31 mouse cellular contexts compared by ENCODE assay signal in the genomic region with DNA sequence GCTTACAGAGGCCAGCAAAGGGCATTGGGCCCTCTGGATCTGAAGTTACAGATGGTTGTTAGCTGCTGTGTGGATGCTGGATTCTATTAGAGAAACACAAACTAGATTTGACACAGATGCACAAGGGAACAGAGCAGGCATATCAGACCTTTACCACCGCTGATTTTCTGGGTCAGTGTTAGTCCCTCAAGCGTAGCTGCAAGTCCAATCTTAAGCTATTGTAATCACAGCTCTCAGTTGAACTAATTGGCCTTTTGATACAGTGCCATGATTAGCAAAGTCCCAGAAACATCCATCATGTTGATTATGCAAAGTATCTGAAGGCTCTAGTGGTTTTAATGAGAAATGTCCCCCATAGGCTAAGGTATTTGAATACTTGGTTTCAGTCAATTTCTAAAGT. TPM values are rescaled to one million over a fixed set of nuclear protein-coding genes. Genes with fewer than 3 reads are reported as not detected.
DNase-seq lines count a peak whose midpoint lies in the region; ATAC-seq and TF ChIP-seq lines count a peak whose summit lies in the region.
"Had no signal": no experiment of that assay in that cellular context is flagged by ENCODE, and none has a peak within 500 bp of the region (broad histone marks: within the 10 kb centered on the region; RNA-seq: fewer than 3 reads in every experiment).

No protein-coding gene starts in this region.

- no peak overlapping the region for H3K9ac ChIP-seq in hindbrain, embryonic 16.5 days (ENCODE audit: low read depth, low read length)
- no peak overlapping the region for H3K9ac ChIP-seq in hindbrain, embryonic 14.5 days
- no peak overlapping the region for H3K9ac ChIP-seq in midbrain, postnatal 0 days (replicated peaks; ENCODE audit: low read length, poor library complexity, severe bottlenecking)
- H3K9ac ChIP-seq: embryonic facial prominence, embryonic 13.5 days; forebrain, postnatal 0 days; hindbrain, embryonic 15.5 days; intestine, embryonic 15.5 days; liver, embryonic 14.5 days; neural tube, embryonic 12.5 days had no signal

- no peak overlapping the region for H3K27ac ChIP-seq in hindbrain, embryonic 16.5 days (ENCODE audit: low read depth, low read length)
- H3K27ac ChIP-seq in hindbrain, embryonic 14.5 days, result no peak overlapping the region
- no peak overlapping the region for H3K27ac ChIP-seq in midbrain, postnatal 0 days (ENCODE audit: low read depth, low read length)
- H3K27ac ChIP-seq: embryonic facial prominence, embryonic 13.5 days; hindbrain, embryonic 15.5 days; intestine, embryonic 15.5 days; liver, embryonic 14.5 days; macrophage; neural tube, embryonic 12.5 days had no signal

- H3K4me1 ChIP-seq in hindbrain, embryonic 16.5 days (ENCODE audit: control insufficient read depth, insufficient read depth, low read depth, low read length), result no peaks in the 10 kb centered on the region
- no peaks in the 10 kb centered on the region for H3K4me1 ChIP-seq in hindbrain, embryonic 14.5 days (replicated peaks; ENCODE audit: control insufficient read depth, insufficient read depth, low read length)
- H3K4me1 ChIP-seq in midbrain, postnatal 0 days (ENCODE audit: insufficient read depth, low read length), result no peaks in the 10 kb centered on the region
- H3K4me1 ChIP-seq: embryonic facial prominence, embryonic 13.5 days; hindbrain, embryonic 15.5 days; intestine, embryonic 15.5 days; neural tube, embryonic 12.5 days had no signal

- ATAC-seq in hindbrain, embryonic 16.5 days, result peak; percentile 37; the same call in 1 of the 2 replicates
- ATAC-seq in hindbrain, embryonic 14.5 days (ENCODE audit: low FRiP score), result no peak
- no peak for ATAC-seq in midbrain, postnatal 0 days (ENCODE audit: low FRiP score)
- ATAC-seq: activated CD4-positive, CD25-positive, alpha-beta regulatory T cell, adult 4 months; forebrain, postnatal 0 days; intestine, embryonic 15.5 days had no signal

- TF ChIP-seq POLR2A in brain, embryonic 14.5 days (IDR thresholded peaks at IDR 0.05; ENCODE audit: borderline replicate concordance, extremely low read depth, insufficient read depth, insufficient read length, poor library complexity, severe bottlenecking), result no peak

- no peak overlapping the region for H3K4me3 ChIP-seq in hindbrain, embryonic 16.5 days (ENCODE audit: low read length)
- no peak overlapping the region for H3K4me3 ChIP-seq in hindbrain, embryonic 14.5 days (replicated peaks; ENCODE audit: low read length)
- H3K4me3 ChIP-seq in midbrain, postnatal 0 days (ENCODE audit: low read depth, low read length), result no peak overlapping the region
- H3K4me3 ChIP-seq: embryonic facial prominence, embryonic 13.5 days; erythroblast, embryonic 14.5 days; hindbrain, embryonic 15.5 days; intestine, embryonic 15.5 days; neural tube, embryonic 12.5 days had no signal

- WGBS in hindbrain, embryonic 16.5 days, result 31% methylated on average over 2 of the region's 2 CpGs
- WGBS in hindbrain, embryonic 14.5 days, result 50% methylated on average over 2 of the region's 2 CpGs
- 43% methylated on average over 2 of the region's 2 CpGs for WGBS in midbrain, postnatal 0 days

- no peaks in the 10 kb centered on the region for H3K27me3 ChIP-seq in hindbrain, embryonic 16.5 days (replicated peaks; ENCODE audit: control insufficient read depth, insufficient read depth, low read length)
- H3K27me3 ChIP-seq in hindbrain, embryonic 14.5 days (ENCODE audit: control insufficient read depth, insufficient read depth, low read length), result no peaks in the 10 kb centered on the region
- H3K27me3 ChIP-seq in midbrain, postnatal 0 days (ENCODE audit: insufficient read depth, low read length), result no peaks in the 10 kb centered on the region
- H3K27me3 ChIP-seq: embryonic facial prominence, embryonic 13.5 days; hindbrain, embryonic 15.5 days; intestine, embryonic 15.5 days; neural tube, embryonic 12.5 days had no signal

- DNase-seq in hindbrain, embryonic 14.5 days (ENCODE audit: low spot score), result no peak
- DNase-seq in Muller cell, postnatal 12 days (ENCODE audit: inconsistent ontology term), result peak; percentile 66
- peak; percentile 45 for DNase-seq in brain, embryonic 14.5 days (ENCODE audit: low read depth)
- peak; percentile 22 for DNase-seq in midbrain, postnatal 0 days (ENCODE audit: low spot score)
- DNase-seq in neural tube, embryonic 10.5 days (ENCODE audit: extremely low spot score, low spot score), result no peak
- DNase-seq in adipocyte (ENCODE audit: low spot score), result no peak
- DNase-seq: adrenal gland, adult 8-10 months; B cell, adult 2 months; cerebellum, adult 8-10 months; cerebellum, postnatal 25 days; forebrain, postnatal 0 days; heart, postnatal 14 days; kidney, adult 8-10 months; kidney, postnatal 10 days; layer of hippocampus, adult 9-11 months; liver; lung, adult 2 months; lung, postnatal 10 days; thymus, postnatal 14 days had no signal

- TF ChIP-seq CTCF in brain, embryonic 14.5 days (IDR thresholded peaks at IDR 0.05; ENCODE audit: borderline replicate concordance, extremely low read depth, insufficient read depth, insufficient read length), result no peak
- no peak for TF ChIP-seq CTCF in midbrain, postnatal 0 days (IDR thresholded peaks at IDR 0.05)

- no peaks in the 10 kb centered on the region for H3K36me3 ChIP-seq in hindbrain, embryonic 16.5 days (ENCODE audit: control insufficient read depth, insufficient read depth, low read length)
- no peaks in the 10 kb centered on the region for H3K36me3 ChIP-seq in hindbrain, embryonic 14.5 days (replicated peaks; ENCODE audit: control insufficient read depth, insufficient read depth)
- H3K36me3 ChIP-seq in midbrain, postnatal 0 days (ENCODE audit: insufficient read depth, low read length), result no peaks in the 10 kb centered on the region
- H3K36me3 ChIP-seq: embryonic facial prominence, embryonic 13.5 days; hindbrain, embryonic 15.5 days; intestine, embryonic 15.5 days; neural tube, embryonic 12.5 days had no signal

- H3K9me3 ChIP-seq in hindbrain, embryonic 16.5 days (ENCODE audit: control insufficient read depth, low read length), result no peaks in the 10 kb centered on the region
- no peaks in the 10 kb centered on the region for H3K9me3 ChIP-seq in hindbrain, embryonic 14.5 days (ENCODE audit: control insufficient read depth, low read length)
- H3K9me3 ChIP-seq in midbrain, postnatal 0 days (ENCODE audit: low read length), result no peaks in the 10 kb centered on the region
- H3K9me3 ChIP-seq: embryonic facial prominence, embryonic 13.5 days; hindbrain, embryonic 15.5 days; intestine, embryonic 15.5 days; neural tube, embryonic 12.5 days had no signal

- H3K4me2 ChIP-seq in hindbrain, embryonic 16.5 days (ENCODE audit: low read length), result no peak overlapping the region
- no peak overlapping the region for H3K4me2 ChIP-seq in hindbrain, embryonic 14.5 days (replicated peaks)
- no peak overlapping the region for H3K4me2 ChIP-seq in midbrain, postnatal 0 days (ENCODE audit: low read depth, low read length, poor library complexity, severe bottlenecking)
- H3K4me2 ChIP-seq: embryonic facial prominence, embryonic 13.5 days; hindbrain, embryonic 15.5 days; intestine, embryonic 15.5 days; neural tube, embryonic 12.5 days had no signal

RNA-seq across cellular contexts. Expression of gene Plppr5, which starts 54.2 kb away (rescaled TPM):
- 8.4 and 8.8 TPM in 2 replicates for polyA plus RNA-seq in hindbrain, embryonic 16.5 days (2015; fragmentation: Nextera tagmentation; extraction: Ambion mirVana)
- polyA plus RNA-seq in hindbrain, embryonic 14.5 days (2014; fragmentation: Nextera tagmentation; extraction: Ambion mirVana), result 8.2 and 10.3 TPM in 2 replicates
- 2.1 and 3.4 TPM in 2 replicates for polyA plus RNA-seq in brain, embryonic 14.5 days (2012; rRNA removed)
- 25.5 and 30.4 TPM in 2 replicates for total RNA-seq in midbrain, postnatal 0 days (2014; rRNA removed)
- 13.5 and 14.9 TPM in 2 replicates for polyA plus RNA-seq in midbrain, postnatal 0 days (2015; fragmentation: Nextera tagmentation; extraction: Ambion mirVana)
- total RNA-seq: gastrocnemius, adult 8-10 months; megakaryocyte-erythroid progenitor cell, adult 5-6 weeks had no signal
- polyA plus RNA-seq: activated CD4-positive, CD25-positive, alpha-beta regulatory T cell, adult 4 months; erythroblast, embryonic 14.5 days; limb, embryonic 11.5 days; macrophage had no signal

Comparison
In these comparisons a context has a peak if more than half of its experiments do, and no peak if none do; other contexts are left out.
1. DNase-seq: peak in Muller cell, postnatal 12 days (single experiment), brain, embryonic 14.5 days (single experiment) and midbrain, postnatal 0 days (single experiment); none in hindbrain, embryonic 14.5 days (single experiment), neural tube, embryonic 10.5 days (single experiment) and adipocyte (single experiment).